ENCODE assay signal across 13 mouse cellular contexts in genomic region chr8:91443911-91444310, GRCm38 (mm10).
DNase-seq lines count a peak whose midpoint lies in the region; ATAC-seq lines count a peak whose summit lies in the region.
"Had no signal": no experiment of that assay in that cellular context is flagged by ENCODE, and none has a peak within 500 bp of the region (broad histone marks: within the 10 kb centered on the region; RNA-seq: fewer than 3 reads in every experiment).

No protein-coding gene starts in this region.

- DNase-seq in kidney, adult 11 months, result peak; percentile 33
- DNase-seq in kidney, adult 18-20 months, result no peak
- DNase-seq in embryo, embryonic 9.5 days (ENCODE audit: extremely low spot score), result peak; percentile 63
- peak; percentile 81 for DNase-seq in skeletal muscle tissue, adult 2 months (ENCODE audit: low read depth, low spot score)
- DNase-seq in forebrain, embryonic 10.5 days (ENCODE audit: extremely low spot score, low spot score), result no peak
- no peak for DNase-seq in heart, postnatal 4 days
- DNase-seq in testis, postnatal 10 days (ENCODE audit: low spot score), result no peak
- DNase-seq: cerebellum, adult 11-12 months; right cerebral cortex, postnatal 14 days; thymus, adult 18-20 months had no signal

- 0 out of 2 replicates have a peak overlapping the region, but pooled peaks have one; percentile 32 for H3K27ac ChIP-seq in kidney, embryonic 15.5 days
- no peak overlapping the region for H3K27ac ChIP-seq in forebrain, embryonic 10.5 days
- H3K27ac ChIP-seq: hindbrain, postnatal 0 days; lung, embryonic 15.5 days had no signal

- H3K9me3 ChIP-seq in kidney, embryonic 15.5 days (replicated peaks), result no peaks in the 10 kb centered on the region
- H3K9me3 ChIP-seq in forebrain, embryonic 10.5 days, result no peaks in the 10 kb centered on the region
- H3K9me3 ChIP-seq: lung, embryonic 15.5 days had no signal

- ATAC-seq in kidney, embryonic 15.5 days (replicated peaks; ENCODE audit: low FRiP score), result 0 out of 2 replicates have a peak, but pooled peaks have one; percentile 46
- ATAC-seq: hindbrain, postnatal 0 days had no signal

- WGBS in kidney, embryonic 15.5 days, result 53% methylated on average over 4 of the region's 4 CpGs
- 56% methylated on average over 4 of the region's 4 CpGs for WGBS in forebrain, embryonic 10.5 days

- 0 out of 2 replicates have a peak, but pooled peaks cover 4% of the 10 kb centered on the region for H3K36me3 ChIP-seq in kidney, embryonic 15.5 days
- H3K36me3 ChIP-seq in forebrain, embryonic 10.5 days (replicated peaks), result 0 out of 2 replicates have a peak, but pooled peaks cover 8% of the 10 kb centered on the region

- peaks cover 34% of the 10 kb centered on the region for H3K4me1 ChIP-seq in kidney, embryonic 15.5 days
- H3K4me1 ChIP-seq in forebrain, embryonic 10.5 days, result peaks cover 26% of the 10 kb centered on the region

- H3K9ac ChIP-seq in kidney, embryonic 15.5 days, result no peak overlapping the region
- H3K9ac ChIP-seq: lung, embryonic 15.5 days had no signal

- no peak overlapping the region for H3K4me2 ChIP-seq in kidney, embryonic 15.5 days
- H3K4me2 ChIP-seq: lung, embryonic 15.5 days had no signal

- H3K4me3 ChIP-seq in kidney, embryonic 15.5 days (replicated peaks), result no peak overlapping the region
- no peak overlapping the region for H3K4me3 ChIP-seq in forebrain, embryonic 10.5 days
- H3K4me3 ChIP-seq: lung, embryonic 15.5 days had no signal

- H3K27me3 ChIP-seq in kidney, embryonic 15.5 days, result no peaks in the 10 kb centered on the region
- H3K27me3 ChIP-seq in forebrain, embryonic 10.5 days (ENCODE audit: poor library complexity, severe bottlenecking), result no peaks in the 10 kb centered on the region
- H3K27me3 ChIP-seq: lung, embryonic 15.5 days had no signal

Comparison
In these comparisons a context has a peak if more than half of its experiments do, and no peak if none do; other contexts are left out.
1. DNase-seq: peak in kidney, adult 11 months (single experiment), embryo, embryonic 9.5 days (single experiment) and skeletal muscle tissue, adult 2 months (single experiment); none in kidney, adult 18-20 months (single experiment), forebrain, embryonic 10.5 days (single experiment), heart, postnatal 4 days (single experiment) and testis, postnatal 10 days (single experiment).